Mouse (Mus musculus) heart, adult 9 months (tissue): Measurements from ENCODE around the gene Fcer2a.

Experiments
- DNase-seq, 2 experiments: peaks; one replicate each; pipeline ENCODE4 v3.0.0; 2022; ENCODE audit warnings: low spot score in 2 of 2

The Fcer2a gene

GRCm38 (mm10) chr8:3694121-3694520, at the start of gene Fcer2a:
Fcer2a (minus strand) TSS chr8:3694175.
- DNase-seq = no peak

GRCm38 (mm10) chr8:3736947-3737346, 43.0 kb upstream of the Fcer2a start:
- DNase-seq = no peak

GRCm38 (mm10) chr8:3735599-3735998, 41.6 kb upstream of the Fcer2a start:
- DNase-seq = no peak

GRCm38 (mm10) chr8:3734084-3734483, 40.1 kb upstream of the Fcer2a start:
- DNase-seq = no peak

- no peak for DNase-seq
Measured at GRCm38 (mm10) chr8:3721041-3721440, 27.1 kb upstream of the Fcer2a start.

GRCm38 (mm10) chr8:3720551-3720950, 26.6 kb upstream of the Fcer2a start, which contains the start of gene Clec4g:
Clec4g (minus strand) TSS chr8:3720651.
- no peak for DNase-seq

- DNase-seq = peak; percentile 67 to 73
Measured at GRCm38 (mm10) chr8:3718559-3718958, 24.6 kb upstream of the Fcer2a start.

- DNase-seq = peak; percentile 39
Measured at GRCm38 (mm10) chr8:3717321-3717954, 23.5 kb upstream of the Fcer2a start.

GRCm38 (mm10) chr8:3711646-3712045, 17.7 kb upstream of the Fcer2a start:
- peak; percentile 19 to 50 for DNase-seq

- no peak for DNase-seq
Measured at GRCm38 (mm10) chr8:3710312-3710711, 16.3 kb upstream of the Fcer2a start.

GRCm38 (mm10) chr8:3707611-3708010, 13.6 kb upstream of the Fcer2a start:
- DNase-seq = no peak

- no peak for DNase-seq
Measured at GRCm38 (mm10) chr8:3705711-3706110, 11.7 kb upstream of the Fcer2a start.

- no peak for DNase-seq
Measured at GRCm38 (mm10) chr8:3701491-3701890, 7.5 kb upstream of the Fcer2a start.

GRCm38 (mm10) chr8:3690774-3691173, 3.2 kb downstream of the Fcer2a start:
- DNase-seq = no peak

GRCm38 (mm10) chr8:3687537-3687936, 6.4 kb downstream of the Fcer2a start:
- DNase-seq = no peak

- no peak for DNase-seq
Measured at GRCm38 (mm10) chr8:3685422-3685821, 8.6 kb downstream of the Fcer2a start.

GRCm38 (mm10) chr8:3684530-3684929, 9.4 kb downstream of the Fcer2a start:
- no peak for DNase-seq

- DNase-seq = no peak
Measured at GRCm38 (mm10) chr8:3683408-3684176, 10.4 kb downstream of the Fcer2a start.

- no peak for DNase-seq
Measured at GRCm38 (mm10) chr8:3682435-3682834, 11.5 kb downstream of the Fcer2a start.

GRCm38 (mm10) chr8:3679656-3680055, 14.3 kb downstream of the Fcer2a start:
- no peak for DNase-seq

GRCm38 (mm10) chr8:3679236-3679635, 14.7 kb downstream of the Fcer2a start:
- no peak for DNase-seq

- DNase-seq = no peak
Measured at GRCm38 (mm10) chr8:3678831-3679230, 15.1 kb downstream of the Fcer2a start.

- DNase-seq = no peak
Measured at GRCm38 (mm10) chr8:3676993-3677579, 16.9 kb downstream of the Fcer2a start.
